Mouse (Mus musculus) ES-Bruce4 (cell line): ENCODE measurements around the gene Ctnna2. TPM values are rescaled to one million over a fixed set of nuclear protein-coding genes. Genes with fewer than 3 reads are reported as not detected.

Experiments used
- H3K27ac ChIP-seq: 2 replicates; pipeline ENCODE4 v1.5.1; 2012; ENCODE audit warnings: low read length, inconsistent platforms; ENCODE audit not compliant: insufficient read depth
- H3K27me3 ChIP-seq: 2 replicates; pipeline ENCODE4 v1.6.1; 2012; ENCODE audit warnings: mild to moderate bottlenecking, low read length, inconsistent platforms; ENCODE audit not compliant: control insufficient read depth, poor library complexity, insufficient read depth, severe bottlenecking
- H3K36me3 ChIP-seq: 2 replicates; pipeline ENCODE4 v1.6.1; 2012; ENCODE audit warnings: inconsistent platforms, mild to moderate bottlenecking, low read length, moderate library complexity; ENCODE audit not compliant: control insufficient read depth, poor library complexity, insufficient read depth, severe bottlenecking
- H3K4me1 ChIP-seq: one replicate; pipeline ENCODE4 v1.8.1; 2011; ENCODE audit warnings: low read length; ENCODE audit not compliant: control insufficient read depth, insufficient read depth
- H3K4me3 ChIP-seq: 2 replicates; pipeline ENCODE4 v1.5.1; 2011; ENCODE audit warnings: low read depth, mild to moderate bottlenecking, low read length
- H3K9ac ChIP-seq: 2 replicates; pipeline ENCODE4 v1.6.1; 2012; ENCODE audit warnings: low read depth, mild to moderate bottlenecking, inconsistent platforms; ENCODE audit not compliant: poor library complexity, severe bottlenecking
- H3K9me3 ChIP-seq: replicated peaks from 2 replicates; pipeline ENCODE4 v1.6.1; 2012; ENCODE audit warnings: mild to moderate bottlenecking, low read length, inconsistent platforms; ENCODE audit not compliant: control insufficient read depth, poor library complexity, insufficient read depth, severe bottlenecking
- CTCF ChIP-seq: IDR thresholded peaks from one replicate; pipeline ENCODE4 v1.8.1; 2011; ENCODE audit warnings: low read depth, low read length
- EP300 ChIP-seq: IDR thresholded peaks from 2 replicates; pipeline ENCODE4 v1.6.1; 2011; ENCODE audit warnings: low read depth, low read length; ENCODE audit not compliant: insufficient read depth
- POLR2A ChIP-seq: IDR thresholded peaks from one replicate; pipeline ENCODE4 v1.8.1; 2011; ENCODE audit warnings: low read length; ENCODE audit not compliant: insufficient read depth
- polyA plus RNA-seq: library from polyadenylated mRNA; stranded (reverse); fragments of >200 nt; gene quantifications from 2 replicates; pipeline ENCODE4 v1.2.4, GENCODE M21; 2011; ENCODE audit warnings: low read depth; ENCODE audit not compliant: missing spikeins, insufficient read depth, insufficient read length

The Ctnna2 gene
- polyA plus RNA-seq, 1 experiment = 0.76 TPM

DNA sequence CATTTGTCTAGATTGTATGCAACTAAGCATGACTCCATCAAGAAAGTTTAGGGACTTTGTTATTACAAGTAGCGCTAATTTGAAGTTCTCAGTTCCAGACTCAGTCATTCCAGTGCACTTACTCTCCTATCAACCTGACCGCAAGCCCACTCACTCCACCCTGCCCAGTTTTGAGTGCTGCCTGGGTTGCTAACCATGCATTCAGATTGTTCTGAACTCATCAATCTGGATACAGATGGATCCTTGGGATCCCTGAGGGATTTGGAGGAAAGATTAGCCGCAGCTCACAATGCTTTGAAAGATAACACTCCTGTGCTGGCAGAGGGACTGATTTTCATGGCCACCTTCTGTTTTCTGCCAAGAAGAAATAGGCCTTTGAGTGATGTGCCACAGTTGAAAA, 168.5 kb downstream of the Ctnna2 start:
- Histone ChIP-seq H3K9ac (no peak overlapping the region), H3K27me3 (no peaks in the 10 kb centered on the region), H3K9me3 (no peaks in the 10 kb centered on the region), H3K36me3 (no peaks in the 10 kb centered on the region), H3K27ac (no peak overlapping the region), H3K4me3 (no peak overlapping the region), H3K4me1 (no peaks in the 10 kb centered on the region)
- TF ChIP-seq EP300 (no peak), POLR2A (no peak), CTCF (no peak)

DNA sequence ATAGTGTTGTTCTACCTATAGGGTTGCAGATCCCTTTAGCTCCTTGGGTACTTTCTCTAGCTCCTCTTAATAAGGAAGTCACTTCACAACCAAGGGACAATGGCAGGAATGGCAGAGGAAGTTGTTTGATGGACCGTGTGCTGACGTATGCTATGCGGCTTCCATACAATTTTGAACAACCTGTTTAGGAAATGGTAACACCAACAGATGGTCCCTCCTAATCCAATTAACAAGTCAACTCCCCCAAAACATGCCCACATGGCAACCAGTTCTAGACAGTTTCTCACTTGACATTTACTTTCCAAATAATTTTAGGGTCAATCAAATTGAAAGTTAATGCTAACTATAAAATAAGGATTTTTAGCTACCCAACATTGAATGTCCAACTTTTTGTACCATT, 176.9 kb downstream of the Ctnna2 start:
- no peak for TF ChIP-seq POLR2A
- TF ChIP-seq CTCF = no peak
- TF ChIP-seq EP300 = no peak
- Histone ChIP-seq H3K27me3 (no peaks in the 10 kb centered on the region), H3K4me3 (no peak overlapping the region), H3K27ac (no peak overlapping the region), H3K4me1 (no peaks in the 10 kb centered on the region), H3K9me3 (no peaks in the 10 kb centered on the region), H3K36me3 (no peaks in the 10 kb centered on the region), H3K9ac (no peak overlapping the region)

DNA sequence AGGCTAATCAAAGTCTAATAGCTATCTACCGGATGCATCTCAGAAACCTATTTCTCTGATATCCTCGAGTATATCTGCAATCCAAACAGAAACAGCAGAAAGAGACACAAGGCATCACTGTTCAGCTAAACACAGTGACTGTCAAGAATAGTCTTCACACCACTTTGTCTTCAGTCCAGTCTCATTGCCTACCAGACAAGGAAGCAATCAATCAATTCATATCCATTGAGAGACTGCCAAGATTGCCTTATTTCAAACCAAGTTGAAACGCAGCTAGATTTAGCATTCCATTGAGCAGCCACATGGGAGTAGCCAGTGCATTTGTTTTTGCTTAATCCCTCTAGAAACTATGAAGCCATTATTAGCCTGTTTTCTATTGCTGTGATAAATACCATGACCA, 196.2 kb downstream of the Ctnna2 start:
- no peak overlapping the region for H3K9ac ChIP-seq
- no peaks in the 10 kb centered on the region for H3K9me3 ChIP-seq
- no peaks in the 10 kb centered on the region for H3K36me3 ChIP-seq
- no peak overlapping the region for H3K27ac ChIP-seq
- no peaks in the 10 kb centered on the region for H3K4me1 ChIP-seq
- TF ChIP-seq CTCF (no peak), EP300 (no peak), POLR2A (no peak)
- H3K4me3 ChIP-seq = no peak overlapping the region
- no peaks in the 10 kb centered on the region for H3K27me3 ChIP-seq

DNA sequence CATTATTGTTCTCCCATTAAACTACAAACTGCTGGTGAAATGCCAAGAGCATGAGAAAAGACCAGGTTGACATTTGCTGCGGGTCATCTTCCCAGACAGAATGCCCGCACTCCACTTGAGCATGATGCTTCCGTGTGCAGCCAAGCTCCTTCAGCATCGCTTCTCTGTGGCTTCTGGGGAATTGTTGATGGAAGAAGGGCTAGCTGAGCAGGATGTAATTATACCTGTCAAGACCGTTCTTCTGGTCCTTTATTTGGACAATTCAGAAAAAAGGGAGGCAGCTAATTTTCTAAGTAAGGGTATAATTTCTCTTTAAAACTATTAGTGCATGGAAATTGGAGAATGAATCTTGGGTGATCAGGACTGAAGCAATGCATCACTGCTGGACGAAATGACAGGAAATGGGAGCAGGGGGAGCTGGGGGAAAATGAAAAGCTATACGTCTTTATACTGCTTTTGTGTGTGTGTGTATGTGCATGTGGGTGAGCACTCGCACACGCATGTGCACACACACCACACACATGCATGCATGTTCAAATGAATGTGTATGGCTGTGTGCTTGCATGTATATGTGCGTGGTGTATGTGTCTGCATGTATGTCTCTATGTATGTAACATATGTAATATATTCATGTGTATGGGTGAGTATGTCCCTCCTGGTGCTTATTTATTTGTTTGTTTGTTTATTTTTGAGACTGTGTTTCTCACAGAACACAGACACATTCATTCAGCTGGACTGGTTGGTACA, 211.0 kb downstream of the Ctnna2 start:
- Histone ChIP-seq H3K9ac (no peak overlapping the region), H3K4me3 (no peak overlapping the region), H3K36me3 (no peaks in the 10 kb centered on the region), H3K4me1 (no peaks in the 10 kb centered on the region), H3K9me3 (no peaks in the 10 kb centered on the region), H3K27ac (no peak overlapping the region), H3K27me3 (no peaks in the 10 kb centered on the region)
- TF ChIP-seq POLR2A = no peak
- no peak for TF ChIP-seq CTCF
- TF ChIP-seq EP300 = no peak

DNA sequence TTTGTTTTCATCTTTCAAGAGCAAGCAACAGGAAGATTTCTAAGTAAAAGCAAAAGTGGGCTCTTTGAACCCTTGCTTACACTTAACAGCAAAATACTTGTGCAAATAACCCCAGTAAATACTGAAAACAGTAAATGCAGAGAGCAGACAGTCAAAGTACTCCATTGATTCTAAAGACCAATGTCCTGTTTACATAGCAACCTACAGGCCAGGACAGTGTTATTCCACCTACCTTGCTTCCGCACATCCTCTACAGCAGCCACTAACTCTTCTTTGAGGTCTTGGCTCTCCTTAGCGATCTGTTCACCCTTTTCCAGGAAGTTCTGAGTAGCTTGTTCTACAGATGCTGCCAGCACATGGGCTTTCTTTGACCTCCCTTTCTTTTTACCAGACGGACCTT, 221.3 kb downstream of the Ctnna2 start:
- Histone ChIP-seq H3K4me3 (no peak overlapping the region), H3K27ac (no peak overlapping the region), H3K4me1 (no peaks in the 10 kb centered on the region), H3K9ac (no peak overlapping the region), H3K9me3 (no peaks in the 10 kb centered on the region), H3K36me3 (no peaks in the 10 kb centered on the region), H3K27me3 (no peaks in the 10 kb centered on the region)
- TF ChIP-seq CTCF (no peak), POLR2A (no peak), EP300 (no peak)

DNA sequence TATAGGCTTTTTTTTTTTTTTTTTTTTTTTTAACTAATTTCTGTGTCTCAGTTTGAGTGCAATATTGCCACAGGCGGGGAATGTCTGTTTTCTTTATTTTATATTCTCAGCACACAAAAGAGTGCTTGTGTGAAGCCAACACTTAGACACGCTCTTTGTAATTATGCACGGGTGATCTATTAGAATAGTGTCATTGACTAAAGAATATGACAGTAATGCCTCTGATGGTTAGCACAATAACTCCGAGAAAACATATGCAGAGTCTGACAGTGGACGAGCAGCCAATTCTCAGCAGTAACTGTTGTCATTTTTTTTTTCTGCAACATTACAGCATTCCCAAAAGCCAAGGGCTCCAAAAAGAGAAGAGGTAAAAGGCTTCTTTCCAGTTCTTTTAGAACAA, 234.1 kb downstream of the Ctnna2 start:
- Histone ChIP-seq H3K9ac (no peak overlapping the region), H3K27me3 (no peaks in the 10 kb centered on the region), H3K9me3 (no peaks in the 10 kb centered on the region), H3K4me3 (no peak overlapping the region), H3K4me1 (no peaks in the 10 kb centered on the region), H3K27ac (no peak overlapping the region), H3K36me3 (no peaks in the 10 kb centered on the region)
- no peak for TF ChIP-seq CTCF
- no peak for TF ChIP-seq POLR2A
- no peak for TF ChIP-seq EP300
